Mouse (Mus musculus): ENCODE measurements around the gene Col19a1. TPM values are rescaled to one million over a fixed set of nuclear protein-coding genes. Genes with fewer than 3 reads are reported as not detected.

Col19a1 gene
- polyA plus RNA-seq, 1 experiment = 0.01 TPM

- no peaks in the 10 kb centered on the region for H3K27me3 ChIP-seq (ENCODE audit: control insufficient read depth, insufficient read depth, insufficient read length)
- no peak overlapping the region for H3ac ChIP-seq (ENCODE audit: control insufficient read depth, insufficient read length)
- no peaks in the 10 kb centered on the region for H3K36me3 ChIP-seq (ENCODE audit: control insufficient read depth, insufficient read depth)
- no peak for TF ChIP-seq POLR2A (IDR thresholded peaks at IDR 0.05; ENCODE audit: insufficient read length, low read depth)
- TF ChIP-seq E2F4 (IDR thresholded peaks at IDR 0.05; ENCODE audit: insufficient read depth) = no peak
- TF ChIP-seq REST (IDR thresholded peaks at IDR 0.05; ENCODE audit: insufficient read depth, insufficient read length) = no peak
- TF ChIP-seq CEBPB (IDR thresholded peaks at IDR 0.05; ENCODE audit: insufficient read depth, poor library complexity, severe bottlenecking) = peak; percentile 71; the same call in 1 of the 2 replicates
- no peak for TF ChIP-seq MYOD1 (IDR thresholded peaks at IDR 0.05; ENCODE audit: control insufficient read depth in 1 of 3, insufficient read length in 2 of 3, low read depth in 2 of 3)
- no peak overlapping the region for H3K4me2 ChIP-seq (ENCODE audit: low read depth)
- no peaks in the 10 kb centered on the region for H3K79me2 ChIP-seq (ENCODE audit: control insufficient read depth, insufficient read depth)
- H3K4me3 ChIP-seq = no peak overlapping the region
These were observed 69.8 kb downstream of the Col19a1 start for GRCm38 (mm10) chr1:24517462-24517861.

DNA sequence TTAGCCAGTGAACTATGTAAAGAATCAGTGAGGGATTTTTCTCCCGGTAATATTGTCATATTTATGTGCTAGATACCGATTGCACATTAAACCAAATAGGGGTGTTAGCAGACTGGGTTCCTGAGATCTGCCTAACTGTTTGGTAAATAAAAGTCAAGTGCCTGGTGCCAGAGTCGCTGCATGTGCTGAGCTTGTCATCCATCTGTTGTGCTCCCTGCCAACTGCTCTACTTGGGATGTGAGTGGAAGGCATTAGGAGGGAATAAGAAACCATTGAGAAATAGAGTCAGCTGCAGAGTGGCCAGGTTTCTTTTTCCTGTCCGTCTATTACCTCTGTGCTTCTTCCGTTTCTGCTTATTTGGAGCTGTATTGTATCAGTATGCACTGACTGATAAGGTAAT lies 71.9 kb downstream of the Col19a1 start:
- no peaks in the 10 kb centered on the region for H3K36me3 ChIP-seq (ENCODE audit: control insufficient read depth, insufficient read depth)
- H3K4me2 ChIP-seq (ENCODE audit: low read depth) = no peak overlapping the region
- H3K4me3 ChIP-seq = no peak overlapping the region
- no peak overlapping the region for H3ac ChIP-seq (ENCODE audit: control insufficient read depth, insufficient read length)
- no peak for TF ChIP-seq MYOG (IDR thresholded peaks at IDR 0.05; ENCODE audit: control insufficient read depth in 1 of 3, insufficient read depth in 1 of 3, insufficient read length in 2 of 3, low read depth in 2 of 3)
- no peak for TF ChIP-seq POLR2AphosphoS2 (IDR thresholded peaks at IDR 0.05; ENCODE audit: insufficient read length, low read depth)
- no peak for TF ChIP-seq MAX (IDR thresholded peaks at IDR 0.05; ENCODE audit: low read depth)
- TF ChIP-seq TCF3 (IDR thresholded peaks at IDR 0.05; ENCODE audit: insufficient read length, low read depth) = no peak
- no peak for TF ChIP-seq REST (IDR thresholded peaks at IDR 0.05; ENCODE audit: insufficient read depth, insufficient read length)
- TF ChIP-seq E2F4 (IDR thresholded peaks at IDR 0.05; ENCODE audit: insufficient read depth) = no peak
- no peak for TF ChIP-seq USF1 (IDR thresholded peaks at IDR 0.05; ENCODE audit: low read depth)
- TF ChIP-seq POLR2A (IDR thresholded peaks at IDR 0.05; ENCODE audit: insufficient read length, low read depth) = no peak
- no peak for TF ChIP-seq MYOD1 (IDR thresholded peaks at IDR 0.05; ENCODE audit: control insufficient read depth in 1 of 3, insufficient read length in 2 of 3, low read depth in 2 of 3)
- TF ChIP-seq SRF (IDR thresholded peaks at IDR 0.05; ENCODE audit: control insufficient read depth, insufficient read length, low read depth) = no peak
- TF ChIP-seq TCF12 (IDR thresholded peaks at IDR 0.05; ENCODE audit: insufficient read depth, poor library complexity, severe bottlenecking) = no peak
- no peak for TF ChIP-seq CEBPB (IDR thresholded peaks at IDR 0.05; ENCODE audit: insufficient read depth, poor library complexity, severe bottlenecking)
- no peaks in the 10 kb centered on the region for H3K27me3 ChIP-seq (ENCODE audit: control insufficient read depth, insufficient read depth, insufficient read length)
- H3K79me2 ChIP-seq (ENCODE audit: control insufficient read depth, insufficient read depth) = no peaks in the 10 kb centered on the region

DNA sequence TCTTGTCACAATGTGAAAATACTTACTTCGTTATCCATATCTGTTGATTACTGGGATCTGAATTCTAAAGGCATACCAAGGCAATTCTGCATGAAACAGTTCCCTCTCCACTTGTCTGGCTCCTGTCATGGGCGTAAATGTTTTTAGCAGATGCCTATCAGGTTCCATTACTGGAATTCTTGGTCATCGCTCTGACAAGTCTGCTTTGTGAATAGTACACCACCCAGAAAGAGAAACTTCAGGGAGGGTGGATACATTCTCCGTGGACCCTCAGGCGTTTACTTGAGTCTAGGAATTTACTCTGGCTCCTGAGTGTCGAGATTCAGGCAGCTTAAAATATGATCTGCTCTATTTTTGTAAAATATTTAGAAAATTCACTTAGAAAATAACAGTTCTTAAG lies 75.7 kb downstream of the Col19a1 start:
- Histone ChIP-seq H3K4me3 (no peak overlapping the region), H3ac (ENCODE audit: control insufficient read depth, insufficient read length) (no peak overlapping the region), H3K4me2 (ENCODE audit: low read depth) (no peak overlapping the region), H3K79me2 (ENCODE audit: control insufficient read depth, insufficient read depth) (no peaks in the 10 kb centered on the region), H3K27me3 (ENCODE audit: control insufficient read depth, insufficient read depth, insufficient read length) (no peaks in the 10 kb centered on the region), H3K36me3 (ENCODE audit: control insufficient read depth, insufficient read depth) (no peaks in the 10 kb centered on the region)
- TF ChIP-seq MYOD1 (IDR thresholded peaks at IDR 0.05; ENCODE audit: control insufficient read depth in 1 of 3, insufficient read length in 2 of 3, low read depth in 2 of 3) (no peak), MYOG (IDR thresholded peaks at IDR 0.05; ENCODE audit: control insufficient read depth in 1 of 3, insufficient read depth in 1 of 3, insufficient read length in 2 of 3, low read depth in 2 of 3) (no peak), MAX (IDR thresholded peaks at IDR 0.05; ENCODE audit: low read depth) (no peak), SRF (IDR thresholded peaks at IDR 0.05; ENCODE audit: control insufficient read depth, insufficient read length, low read depth) (no peak), USF1 (IDR thresholded peaks at IDR 0.05; ENCODE audit: low read depth) (no peak), TCF3 (IDR thresholded peaks at IDR 0.05; ENCODE audit: insufficient read length, low read depth) (no peak), POLR2A (IDR thresholded peaks at IDR 0.05; ENCODE audit: insufficient read length, low read depth) (no peak), CEBPB (IDR thresholded peaks at IDR 0.05; ENCODE audit: insufficient read depth, poor library complexity, severe bottlenecking) (no peak), REST (IDR thresholded peaks at IDR 0.05; ENCODE audit: insufficient read depth, insufficient read length) (no peak), E2F4 (IDR thresholded peaks at IDR 0.05; ENCODE audit: insufficient read depth) (no peak), TCF12 (IDR thresholded peaks at IDR 0.05; ENCODE audit: insufficient read depth, poor library complexity, severe bottlenecking) (no peak), POLR2AphosphoS2 (IDR thresholded peaks at IDR 0.05; ENCODE audit: insufficient read length, low read depth) (no peak)

DNA sequence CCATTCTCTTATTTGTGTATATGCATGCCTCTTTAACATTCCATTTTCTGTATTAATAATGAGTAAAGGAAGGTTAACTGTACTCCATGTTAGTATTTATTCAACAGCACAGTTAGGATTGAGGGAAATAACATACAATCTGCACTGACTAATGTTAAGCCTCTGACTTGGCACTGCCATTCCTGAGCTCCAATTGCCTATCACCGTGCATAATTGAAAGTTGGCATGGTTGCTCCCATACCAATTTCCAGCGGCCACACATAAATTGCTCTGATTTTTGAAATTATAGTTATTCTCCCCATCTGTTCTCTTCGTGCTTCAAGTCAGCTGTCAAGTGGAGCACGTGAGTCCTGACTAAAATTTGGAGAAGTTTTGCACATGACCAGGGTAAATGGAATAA lies 91.9 kb downstream of the Col19a1 start:
- Histone ChIP-seq H3ac (ENCODE audit: control insufficient read depth, insufficient read length) (no peak overlapping the region), H3K27me3 (ENCODE audit: control insufficient read depth, insufficient read depth, insufficient read length) (no peaks in the 10 kb centered on the region), H3K79me2 (ENCODE audit: control insufficient read depth, insufficient read depth) (no peaks in the 10 kb centered on the region), H3K4me2 (ENCODE audit: low read depth) (no peak overlapping the region), H3K36me3 (ENCODE audit: control insufficient read depth, insufficient read depth) (no peaks in the 10 kb centered on the region), H3K4me3 (no peak overlapping the region)
- TF ChIP-seq POLR2AphosphoS2 (IDR thresholded peaks at IDR 0.05; ENCODE audit: insufficient read length, low read depth) (no peak), POLR2A (IDR thresholded peaks at IDR 0.05; ENCODE audit: insufficient read length, low read depth) (no peak), MYOG (IDR thresholded peaks at IDR 0.05; ENCODE audit: control insufficient read depth in 1 of 3, insufficient read depth in 1 of 3, insufficient read length in 2 of 3, low read depth in 2 of 3) (no peak), MYOD1 (IDR thresholded peaks at IDR 0.05; ENCODE audit: control insufficient read depth in 1 of 3, insufficient read length in 2 of 3, low read depth in 2 of 3) (no peak), E2F4 (IDR thresholded peaks at IDR 0.05; ENCODE audit: insufficient read depth) (no peak), REST (IDR thresholded peaks at IDR 0.05; ENCODE audit: insufficient read depth, insufficient read length) (no peak), TCF3 (IDR thresholded peaks at IDR 0.05; ENCODE audit: insufficient read length, low read depth) (no peak), TCF12 (IDR thresholded peaks at IDR 0.05; ENCODE audit: insufficient read depth, poor library complexity, severe bottlenecking) (no peak), USF1 (IDR thresholded peaks at IDR 0.05; ENCODE audit: low read depth) (no peak), SRF (IDR thresholded peaks at IDR 0.05; ENCODE audit: control insufficient read depth, insufficient read length, low read depth) (no peak), MAX (IDR thresholded peaks at IDR 0.05; ENCODE audit: low read depth) (no peak), CEBPB (IDR thresholded peaks at IDR 0.05; ENCODE audit: insufficient read depth, poor library complexity, severe bottlenecking) (no peak)

- no peak overlapping the region for H3ac ChIP-seq (ENCODE audit: control insufficient read depth, insufficient read length)
- H3K4me2 ChIP-seq (ENCODE audit: low read depth) = no peak overlapping the region
- TF ChIP-seq E2F4 (IDR thresholded peaks at IDR 0.05; ENCODE audit: insufficient read depth) = no peak
- no peak for TF ChIP-seq MYOG (IDR thresholded peaks at IDR 0.05; ENCODE audit: control insufficient read depth in 1 of 3, insufficient read depth in 1 of 3, insufficient read length in 2 of 3, low read depth in 2 of 3)
- no peak for TF ChIP-seq POLR2A (IDR thresholded peaks at IDR 0.05; ENCODE audit: insufficient read length, low read depth)
- H3K79me2 ChIP-seq (ENCODE audit: control insufficient read depth, insufficient read depth) = no peaks in the 10 kb centered on the region
- no peaks in the 10 kb centered on the region for H3K36me3 ChIP-seq (ENCODE audit: control insufficient read depth, insufficient read depth)
- H3K4me3 ChIP-seq = no peak overlapping the region
- H3K27me3 ChIP-seq (ENCODE audit: control insufficient read depth, insufficient read depth, insufficient read length) = no peaks in the 10 kb centered on the region
These were observed 103.1 kb downstream of the Col19a1 start for GRCm38 (mm10) chr1:24484161-24484560.
